17 mouse cellular contexts compared by ENCODE assay signal in the genomic region with DNA sequence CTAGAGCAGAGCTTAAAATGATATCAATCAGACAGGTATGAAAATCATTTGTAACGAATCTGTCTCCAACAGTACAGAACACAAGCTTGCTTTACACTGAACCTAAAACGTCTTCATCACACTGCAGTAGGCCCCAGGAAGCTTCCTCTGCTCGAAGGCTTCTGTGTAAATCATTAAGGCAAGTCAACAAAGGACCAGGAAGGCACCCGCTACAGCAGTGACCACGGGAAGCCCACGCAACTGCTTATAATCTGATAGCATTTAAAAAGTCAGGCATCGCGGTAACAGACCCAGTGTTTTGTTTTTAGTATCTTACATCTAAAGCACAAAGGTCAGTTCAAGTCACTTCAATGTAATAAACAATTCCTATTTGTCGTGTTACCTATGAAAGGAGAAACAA.
DNase-seq lines count a peak whose midpoint lies in the region; ATAC-seq lines count a peak whose summit lies in the region.
"Had no signal": no experiment of that assay in that cellular context is flagged by ENCODE, and none has a peak within 500 bp of the region (broad histone marks: within the 10 kb centered on the region; RNA-seq: fewer than 3 reads in every experiment).

No protein-coding gene starts in this region.

- ATAC-seq in neural tube, embryonic 13.5 days (ENCODE audit: low read depth): no peak
- ATAC-seq in kidney, embryonic 14.5 days (ENCODE audit: low FRiP score, low TSS enrichment): peak; percentile 57; the same call in 1 of the 2 replicates
- ATAC-seq: forebrain, embryonic 15.5 days; hindbrain, embryonic 16.5 days; liver, embryonic 12.5 days; midbrain, embryonic 16.5 days; Patski had no signal

- H3K9ac ChIP-seq in neural tube, embryonic 13.5 days: peak overlapping the region; percentile 26; the same call in 1 of the 2 replicates
- H3K9ac ChIP-seq in kidney, embryonic 14.5 days (ENCODE audit: low read depth, low read length): no peak overlapping the region; the same call in 1 of the 2 replicates
- H3K9ac ChIP-seq: embryonic facial prominence, embryonic 15.5 days; forebrain, embryonic 15.5 days; liver, embryonic 12.5 days had no signal

- no peak overlapping the region for H3K4me3 ChIP-seq in neural tube, embryonic 13.5 days
- H3K4me3 ChIP-seq in kidney, embryonic 14.5 days (ENCODE audit: low read length): no peak overlapping the region
- H3K4me3 ChIP-seq: embryonic facial prominence, embryonic 15.5 days; forebrain, embryonic 15.5 days; liver, embryonic 12.5 days had no signal

- H3K9me3 ChIP-seq in neural tube, embryonic 13.5 days: no peaks in the 10 kb centered on the region
- no peaks in the 10 kb centered on the region for H3K9me3 ChIP-seq in kidney, embryonic 14.5 days (ENCODE audit: control insufficient read depth, low read length)
- H3K9me3 ChIP-seq: embryonic facial prominence, embryonic 15.5 days; forebrain, embryonic 15.5 days; liver, embryonic 12.5 days had no signal

- no peak overlapping the region for H3K27ac ChIP-seq in neural tube, embryonic 13.5 days (replicated peaks)
- peak overlapping the region; percentile 15; the same call in 1 of the 2 replicates for H3K27ac ChIP-seq in kidney, embryonic 14.5 days (ENCODE audit: low read depth, low read length)
- H3K27ac ChIP-seq: embryonic facial prominence, embryonic 15.5 days; forebrain, embryonic 15.5 days; liver, embryonic 12.5 days; macrophage had no signal

- DNase-seq in gastrocnemius, postnatal 25 days: peak; percentile 19
- no peak for DNase-seq in gastrocnemius, postnatal 10 days
- DNase-seq in neural tube, embryonic 10.5 days (ENCODE audit: extremely low spot score, low spot score): no peak
- DNase-seq in left cerebral cortex, adult 9 months (ENCODE audit: low spot score in 2 of 2): no peak
- no peak for DNase-seq in adrenal gland, postnatal 25 days
- DNase-seq in MN1 (ENCODE audit: low spot score): no peak
- DNase-seq: cerebellum, postnatal 14 days; right cerebral cortex, postnatal 14 days had no signal

- H3K36me3 ChIP-seq in neural tube, embryonic 13.5 days: peaks cover 71% of the 10 kb centered on the region
- H3K36me3 ChIP-seq in kidney, embryonic 14.5 days (ENCODE audit: control insufficient read depth, insufficient read depth, low read length): peaks cover 27% of the 10 kb centered on the region; the same call in 1 of the 2 replicates

- peaks cover 15% of the 10 kb centered on the region for H3K4me1 ChIP-seq in neural tube, embryonic 13.5 days (replicated peaks)
- peaks cover 11% of the 10 kb centered on the region for H3K4me1 ChIP-seq in kidney, embryonic 14.5 days (ENCODE audit: control insufficient read depth, insufficient read depth, low read length)
- H3K4me1 ChIP-seq: embryonic facial prominence, embryonic 15.5 days; forebrain, embryonic 15.5 days; liver, embryonic 12.5 days had no signal

- WGBS in neural tube, embryonic 13.5 days: 18% methylated on average over 9 of the region's 9 CpGs
- WGBS in kidney, embryonic 14.5 days: 6% methylated on average over 9 of the region's 9 CpGs

- no peak overlapping the region for H3K4me2 ChIP-seq in neural tube, embryonic 13.5 days
- no peak overlapping the region for H3K4me2 ChIP-seq in kidney, embryonic 14.5 days (replicated peaks; ENCODE audit: low read depth, low read length)
- H3K4me2 ChIP-seq: embryonic facial prominence, embryonic 15.5 days; forebrain, embryonic 15.5 days; liver, embryonic 12.5 days had no signal

- H3K27me3 ChIP-seq in neural tube, embryonic 13.5 days: no peaks in the 10 kb centered on the region
- no peaks in the 10 kb centered on the region for H3K27me3 ChIP-seq in kidney, embryonic 14.5 days (ENCODE audit: control insufficient read depth, insufficient read depth, low read length)
- H3K27me3 ChIP-seq: embryonic facial prominence, embryonic 15.5 days; forebrain, embryonic 15.5 days; liver, embryonic 12.5 days; Patski had no signal
